Mouse (Mus musculus) B cell, adult 62 days (primary cell): Measurements from ENCODE around the gene Nr1i3. TPM values are rescaled to one million over a fixed set of nuclear protein-coding genes. Genes with fewer than 3 reads are reported as not detected.

Experiments
- total RNA-seq: library from RNA; stranded (reverse); gene quantifications from 4 replicates; pipeline ENCODE4 v1.2.4, GENCODE M21; 2023

Nr1i3 gene
- total RNA-seq = not detected in 4 replicates

GRCm38 (mm10) chr1:171213801-171214496 lies at the start of gene Nr1i3:
Gene Nr1i3, plus strand, starts transcription at chr1:171213970.

DNA sequence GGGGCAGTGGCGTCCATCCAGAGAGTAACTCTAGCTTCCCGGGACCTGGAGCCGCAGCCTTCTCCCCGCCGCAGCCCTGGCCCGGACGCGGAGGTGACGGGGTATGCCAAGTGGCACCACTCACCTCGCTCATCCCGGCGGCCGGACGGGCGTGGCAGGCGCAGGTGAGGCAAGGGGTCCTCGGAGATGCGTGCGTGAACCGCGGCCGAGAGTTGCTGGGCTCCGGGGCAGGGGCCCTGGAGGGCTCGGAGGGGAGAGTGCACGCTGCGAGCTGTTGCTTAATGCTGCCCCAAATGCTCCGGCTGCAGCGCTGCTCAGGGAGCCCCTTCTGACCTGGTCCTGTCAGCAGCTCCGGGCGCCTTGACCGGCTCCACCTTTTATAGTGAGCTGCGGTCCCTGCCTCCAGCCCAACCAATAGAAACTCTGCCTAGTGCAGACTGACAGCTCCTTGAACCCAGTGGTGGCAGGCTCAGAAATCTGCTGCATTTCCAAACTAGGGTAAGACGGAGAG lies 17.8 kb upstream of the Nr1i3 start, which contains the start of gene Pcp4l1:
Pcp4l1 (minus strand) TSS at position 382 of the 511 bp plus-strand sequence.

DNA sequence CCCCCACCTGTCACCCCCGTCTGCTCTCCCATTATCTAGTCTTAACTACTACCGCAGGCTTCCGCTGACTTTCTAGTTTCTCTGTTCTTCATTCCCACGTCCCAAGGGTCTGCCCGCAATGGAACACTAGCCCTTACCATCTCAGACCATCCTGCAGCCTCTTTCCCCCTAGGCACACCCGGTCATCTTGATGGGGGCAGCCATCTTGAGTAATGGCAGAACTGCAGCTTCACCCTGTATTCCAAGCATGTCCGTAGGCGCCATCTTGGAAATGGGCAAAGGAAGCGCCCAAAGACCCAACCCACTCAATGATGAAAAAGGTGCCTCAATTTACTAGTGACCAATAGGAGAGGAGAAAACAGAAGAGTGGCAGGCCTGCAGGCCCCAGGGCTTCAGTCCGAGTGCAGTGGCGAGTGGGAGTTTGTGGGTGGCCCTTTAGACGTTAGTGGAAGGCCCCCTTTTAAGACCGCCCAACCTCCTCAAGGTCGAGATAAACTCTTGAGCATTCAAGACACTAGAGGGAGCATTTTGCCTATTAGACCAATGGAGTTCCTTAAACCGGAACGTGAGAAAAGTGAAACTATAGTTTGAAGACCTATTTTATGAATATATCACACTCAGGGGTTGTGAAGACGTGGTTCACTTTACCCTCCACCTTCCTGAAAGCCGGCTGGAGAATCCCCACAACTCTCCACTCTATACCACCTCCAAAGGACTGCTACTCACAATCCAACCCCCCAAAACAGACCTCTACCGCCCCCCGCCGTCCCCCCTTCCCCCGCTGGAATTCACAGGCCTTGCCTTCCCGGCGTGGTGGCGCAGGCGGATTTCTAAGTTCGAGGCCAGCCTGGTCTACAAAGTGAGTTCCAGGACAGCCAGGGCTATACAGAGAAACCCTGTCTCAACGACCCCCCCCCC lies 8.7 kb downstream of the Nr1i3 start, which contains the start of gene Tomm40l:
Tomm40l (minus strand) TSS at position 277 of the 918 bp plus-strand sequence.

GRCm38 (mm10) chr1:171224857-171225256 lies 11.1 kb downstream of the Nr1i3 start, which contains the start of gene Apoa2:
Gene Apoa2, plus strand, starts transcription at chr1:171225054.

GRCm38 (mm10) chr1:171234126-171234525 lies 20.4 kb downstream of the Nr1i3 start, which contains the start of gene Fcer1g:
Gene Fcer1g, minus strand, starts transcription at chr1:171234365.

GRCm38 (mm10) chr1:171249913-171250600 lies 36.3 kb downstream of the Nr1i3 start, which contains the start of gene Adamts4:
Gene Adamts4, plus strand, starts transcription at chr1:171250421.

GRCm38 (mm10) chr1:171250680-171251593 lies 37.2 kb downstream of the Nr1i3 start, which contains the start of gene Ndufs2:
Gene Ndufs2, minus strand, starts transcription at chr1:171251388.

GRCm38 (mm10) chr1:171269848-171270572 lies 56.2 kb downstream of the Nr1i3 start, which contains the start of gene B4galt3:
Gene B4galt3, plus strand, starts transcription at chr1:171270328.

Other genes with a start within 250 kb of the Nr1i3 start
- 212 to 233 TPM (median 218 TPM) in 4 replicates for gene Fcgr2b, start 237.4 kb upstream of the Nr1i3 start, total RNA-seq
- gene Fcgr4, start 195.1 kb upstream of the Nr1i3 start, total RNA-seq = 0.60 to 0.94 TPM (median 0.63 TPM) in 4 replicates
- 1.5 to 3.3 TPM (median 2.1 TPM) in 4 replicates for gene Fcgr3, start 149.0 kb upstream of the Nr1i3 start, total RNA-seq
- gene Cfap126, start 100.1 kb upstream of the Nr1i3 start, total RNA-seq = 0.78 to 3.5 TPM (median 1.8 TPM) in 4 replicates
- 82.0 to 92.2 TPM (median 86.4 TPM) in 4 replicates for gene Sdhc, start 63.4 kb upstream of the Nr1i3 start, total RNA-seq
- not detected in 4 replicates for gene Mpz, start 63.3 kb upstream of the Nr1i3 start, total RNA-seq
- gene Pcp4l1, start 17.7 kb upstream of the Nr1i3 start, total RNA-seq = not detected in 4 replicates
- gene Tomm40l, start 8.5 kb downstream of the Nr1i3 start, total RNA-seq = 17.1 to 22.3 TPM (median 20.0 TPM) in 4 replicates
- gene Apoa2, start 11.1 kb downstream of the Nr1i3 start, total RNA-seq = not detected in 4 replicates
- gene Fcer1g, start 20.4 kb downstream of the Nr1i3 start, total RNA-seq = 5.7 to 11.4 TPM (median 6.5 TPM) in 4 replicates
- gene Adamts4, start 36.5 kb downstream of the Nr1i3 start, total RNA-seq = not detected in 4 replicates
- gene Ndufs2, start 37.4 kb downstream of the Nr1i3 start, total RNA-seq = 116 to 133 TPM (median 123 TPM) in 4 replicates
- 89.9 to 109 TPM (median 92.4 TPM) in 4 replicates for gene B4galt3, start 56.4 kb downstream of the Nr1i3 start, total RNA-seq
- 51.0 to 68.6 TPM (median 65.6 TPM) in 4 replicates for gene Ppox, start 67.2 kb downstream of the Nr1i3 start, total RNA-seq
- 40.8 to 49.7 TPM (median 48.4 TPM) in 4 replicates for gene Usp21, start 74.0 kb downstream of the Nr1i3 start, total RNA-seq
- gene Ufc1, start 81.1 kb downstream of the Nr1i3 start, total RNA-seq = 38.2 to 46.0 TPM (median 43.9 TPM) in 4 replicates
- gene Dedd, start 115.2 kb downstream of the Nr1i3 start, total RNA-seq = 32.7 to 39.6 TPM (median 35.9 TPM) in 4 replicates
- 23.9 to 28.3 TPM (median 26.2 TPM) in 4 replicates for gene Nit1, start 131.7 kb downstream of the Nr1i3 start, total RNA-seq
- gene Pfdn2, start 131.7 kb downstream of the Nr1i3 start, total RNA-seq = 66.0 to 73.1 TPM (median 70.7 TPM) in 4 replicates
- gene Klhdc9, start 146.8 kb downstream of the Nr1i3 start, total RNA-seq = 0.47 to 0.63 TPM (median 0.48 TPM) in 3 of 4 replicates, not detected in the other
- gene Nectin4, start 156.1 kb downstream of the Nr1i3 start, total RNA-seq = 0.57 to 0.72 TPM (median 0.69 TPM) in 4 replicates
- gene Arhgap30, start 175.0 kb downstream of the Nr1i3 start, total RNA-seq = 292 to 309 TPM (median 301 TPM) in 4 replicates
- 154 to 209 TPM (median 182 TPM) in 4 replicates for gene Usf1, start 197.3 kb downstream of the Nr1i3 start, total RNA-seq
- gene Tstd1, start 204.9 kb downstream of the Nr1i3 start, total RNA-seq = 11.1 to 12.0 TPM (median 11.6 TPM) in 4 replicates
- 0.55 to 2.1 TPM (median 0.92 TPM) in 4 replicates for gene F11r, start 223.6 kb downstream of the Nr1i3 start, total RNA-seq